Mouse (Mus musculus) neural tube, embryonic 15.5 days (tissue): Measurements from ENCODE around the gene Tial1. TPM values are rescaled to one million over a fixed set of nuclear protein-coding genes. Genes with fewer than 3 reads are reported as not detected.

ENCODE experiments used
- ATAC-seq: fragments of 200-750 bp; cut with Nextera tagmentation; 2 replicates; pipeline ENCODE4 v1.8.0; 2017; ENCODE audit warnings: mild to moderate bottlenecking, moderate TSS enrichment, moderate library complexity; ENCODE audit not compliant: low FRiP score
- H3K27ac ChIP-seq: fragments of 300-500 bp; sonication (generic); replicated peaks from 2 replicates; pipeline ENCODE4 v1.5.1; 2015; ENCODE audit warnings: mild to moderate bottlenecking, inconsistent platforms
- H3K27me3 ChIP-seq: fragments of 300-500 bp; sonication (generic); replicated peaks from 2 replicates; pipeline ENCODE4 v1.6.1; 2015; ENCODE audit warnings: inconsistent platforms
- H3K36me3 ChIP-seq: fragments of 300-500 bp; sonication (generic); 2 replicates; pipeline ENCODE4 v1.6.1; 2015; ENCODE audit warnings: inconsistent platforms
- H3K4me1 ChIP-seq: fragments of 300-500 bp; sonication (generic); 2 replicates; pipeline ENCODE4 v1.6.1; 2015; ENCODE audit warnings: inconsistent platforms
- H3K4me2 ChIP-seq: fragments of 300-500 bp; sonication (generic); 2 replicates; pipeline ENCODE4 v1.6.1; 2015; ENCODE audit warnings: inconsistent platforms, mild to moderate bottlenecking, moderate library complexity
- H3K4me3 ChIP-seq: fragments of 300-500 bp; sonication (generic); replicated peaks from 2 replicates; pipeline ENCODE4 v1.5.1; 2015; ENCODE audit warnings: mild to moderate bottlenecking, inconsistent platforms
- H3K9ac ChIP-seq: fragments of 300-500 bp; sonication (generic); replicated peaks from 2 replicates; pipeline ENCODE4 v1.6.1; 2015; ENCODE audit warnings: mild to moderate bottlenecking, inconsistent platforms
- H3K9me3 ChIP-seq: fragments of 300-500 bp; sonication (generic); replicated peaks from 2 replicates; pipeline ENCODE4 v1.6.1; 2016; ENCODE audit warnings: inconsistent platforms
- WGBS: fragments of 180-500 bp; shearing (Covaris S2); methylation state at CpG from one replicate; pipeline ENCODE4 v1.1.7; 2015; ENCODE audit warnings: mixed read lengths; 5-methylcytosine and 5-hydroxymethylcytosine counted together
- microRNA-seq: library from miRNA; unstranded; fragments of <30 nt; microRNA quantifications from one replicate; pipeline ENCODE4, GENCODE M21; 2017
- polyA plus RNA-seq: library from polyadenylated mRNA; unstranded; fragments of >200 nt; fragmentation: Nextera tagmentation; extraction: Ambion mirVana; gene quantifications from 2 replicates; pipeline ENCODE4 v1.2.1, GENCODE M21; 2015

The Tial1 gene
- polyA plus RNA-seq, 1 experiment from 2014 or later: 26.9 TPM

- H3K4me3 ChIP-seq: no peak overlapping the region
- ATAC-seq: no peak
- no peaks in the 10 kb centered on the region for H3K36me3 ChIP-seq
- WGBS: 81% methylated on average over 18 of the region's 18 CpGs
- H3K4me2 ChIP-seq: no peak overlapping the region
- no peak overlapping the region for H3K9ac ChIP-seq
- H3K27me3 ChIP-seq: no peaks in the 10 kb centered on the region
- H3K27ac ChIP-seq: no peak overlapping the region
- peaks cover 7% of the 10 kb centered on the region for H3K4me1 ChIP-seq
- H3K9me3 ChIP-seq: no peaks in the 10 kb centered on the region
Measured at GRCm38 (mm10) chr7:128392071-128392971, 69.2 kb downstream of the Tial1 start.

- no peak overlapping the region for H3K27ac ChIP-seq
- 50% methylated on average over 12 of the region's 12 CpGs for WGBS
- no peak overlapping the region for H3K4me3 ChIP-seq
- no peak overlapping the region for H3K4me2 ChIP-seq
- no peak for ATAC-seq
- H3K9ac ChIP-seq: no peak overlapping the region
- H3K27me3 ChIP-seq: no peaks in the 10 kb centered on the region
- no peaks in the 10 kb centered on the region for H3K9me3 ChIP-seq
- H3K4me1 ChIP-seq: peaks cover 7% of the 10 kb centered on the region
- H3K36me3 ChIP-seq: no peaks in the 10 kb centered on the region
Measured at GRCm38 (mm10) chr7:128391267-128392057, 70.1 kb downstream of the Tial1 start.

Small RNA genes within 50 kb of the gene (microRNA-seq; reads per million reads assigned to microRNA genes)
- gene Gm24365: not detected

Other genes starting within 250 kb of the Tial1 start
- 13.8 and 14.0 TPM in 2 replicates for gene Armc5, start 224.4 kb downstream of the Tial1 start, polyA plus RNA-seq
- gene 9130023H24Rik, start 223.7 kb downstream of the Tial1 start, polyA plus RNA-seq: 6.4 and 6.6 TPM in 2 replicates
- gene Tgfb1i1, start 214.9 kb downstream of the Tial1 start, polyA plus RNA-seq: 28.4 and 50.2 TPM in 2 replicates
- 0.10 TPM in 1 of 2 replicates, not detected in the other for gene Slc5a2, start 196.1 kb downstream of the Tial1 start, polyA plus RNA-seq
- gene BC017158, start 163.5 kb downstream of the Tial1 start, polyA plus RNA-seq: 22.7 and 25.7 TPM in 2 replicates
- 52.9 and 60.1 TPM in 2 replicates for gene Rgs10, start 43.0 kb downstream of the Tial1 start, polyA plus RNA-seq
- 2.6 and 4.5 TPM in 2 replicates for gene Bag3, start 61.9 kb upstream of the Tial1 start, polyA plus RNA-seq
- 398 and 441 TPM in 2 replicates for gene Inpp5f, start 149.6 kb upstream of the Tial1 start, polyA plus RNA-seq